In genomic region chr11:115475025-115475757, GRCm38 (mm10) we compare ENCODE assay signal across 8 mouse cellular contexts. TPM values are rescaled to one million over a fixed set of nuclear protein-coding genes. Genes with fewer than 3 reads are reported as not detected.
DNase-seq lines count a peak whose midpoint lies in the region; ATAC-seq and TF ChIP-seq lines count a peak whose summit lies in the region.

Armc7 (plus strand) TSS chr11:115475667.

- no peaks in the 10 kb centered on the region for H3K9me3 ChIP-seq in embryonic facial prominence, embryonic 15.5 days (replicated peaks)
- H3K9me3 ChIP-seq in heart, embryonic 10.5 days = no peaks in the 10 kb centered on the region
- H3K9me3 ChIP-seq in kidney, embryonic 15.5 days (replicated peaks) = no peaks in the 10 kb centered on the region

- peak; percentile 44; the same call in 1 of the 2 replicates for TF ChIP-seq POLR2A in bone marrow, adult 2 months (IDR thresholded peaks at IDR 0.05; ENCODE audit: borderline replicate concordance, control insufficient read depth, low read depth, low read length)

- ATAC-seq in embryonic facial prominence, embryonic 15.5 days (ENCODE audit: insufficient number of reproducible peaks, low FRiP score, low TSS enrichment, low read depth) = peak; percentile 96
- ATAC-seq in kidney, embryonic 15.5 days (replicated peaks; ENCODE audit: low FRiP score) = peak; percentile 97
- peak; percentile 80 for ATAC-seq in monocyte, adult 5-6 weeks (replicated peaks; ENCODE audit: insufficient number of reproducible peaks, low FRiP score, low TSS enrichment, poor library complexity, severe bottlenecking)

- H3K27me3 ChIP-seq in embryonic facial prominence, embryonic 15.5 days = no peaks in the 10 kb centered on the region
- H3K27me3 ChIP-seq in heart, embryonic 10.5 days (ENCODE audit: insufficient read depth, poor library complexity, severe bottlenecking) = no peaks in the 10 kb centered on the region
- H3K27me3 ChIP-seq in kidney, embryonic 15.5 days = no peaks in the 10 kb centered on the region

- H3K4me1 ChIP-seq in bone marrow, adult 2 months (ENCODE audit: control insufficient read depth, insufficient read depth, low read length) = peaks cover 7% of the 10 kb centered on the region
- peaks cover 35% of the 10 kb centered on the region for H3K4me1 ChIP-seq in embryonic facial prominence, embryonic 15.5 days
- H3K4me1 ChIP-seq in heart, embryonic 10.5 days = peaks cover 53% of the 10 kb centered on the region
- peaks cover 50% of the 10 kb centered on the region for H3K4me1 ChIP-seq in kidney, embryonic 15.5 days

- TF ChIP-seq CTCF in bone marrow, adult 2 months (IDR thresholded peaks at IDR 0.05; ENCODE audit: control insufficient read depth, insufficient read depth, low read length) = no peak

- H3K9ac ChIP-seq in embryonic facial prominence, embryonic 15.5 days = peak within 1 kb of the TSS; percentile 71
- H3K9ac ChIP-seq in kidney, embryonic 15.5 days = peak within 1 kb of the TSS; percentile 81

- H3K4me2 ChIP-seq in embryonic facial prominence, embryonic 15.5 days (replicated peaks) = peak within 1 kb of the TSS; percentile 90
- peak within 1 kb of the TSS; percentile 93 for H3K4me2 ChIP-seq in kidney, embryonic 15.5 days

- H3K4me3 ChIP-seq in bone marrow, adult 2 months (replicated peaks; ENCODE audit: control insufficient read depth, low read depth, low read length) = peak within 1 kb of the TSS; percentile 94
- peak within 1 kb of the TSS; percentile 84 for H3K4me3 ChIP-seq in embryonic facial prominence, embryonic 15.5 days (replicated peaks)
- H3K4me3 ChIP-seq in heart, embryonic 10.5 days = peak within 1 kb of the TSS; percentile 96
- peak within 1 kb of the TSS; percentile 92 for H3K4me3 ChIP-seq in kidney, embryonic 15.5 days (replicated peaks)

- peak; percentile 96 for DNase-seq in 416B (ENCODE audit: low read depth)
- DNase-seq in heart, embryonic 10.5 days (ENCODE audit: low spot score) = peak; percentile 97
- peak; percentile 95 for DNase-seq in liver
- peak; percentile 92 to 95 for DNase-seq in spleen, postnatal 4 days (ENCODE audit: low spot score in 2 of 2)

- peaks cover 5% of the 10 kb centered on the region; the same call in 1 of the 2 replicates for H3K36me3 ChIP-seq in embryonic facial prominence, embryonic 15.5 days
- 0 out of 2 replicates have a peak, but pooled peaks cover 6% of the 10 kb centered on the region for H3K36me3 ChIP-seq in heart, embryonic 10.5 days
- 0 out of 2 replicates have a peak, but pooled peaks cover 4% of the 10 kb centered on the region for H3K36me3 ChIP-seq in kidney, embryonic 15.5 days

- peak within 1 kb of the TSS; percentile 97 for H3K27ac ChIP-seq in bone marrow, adult 2 months (ENCODE audit: control insufficient read depth, insufficient read depth, low read depth, low read length, poor library complexity)
- peak within 1 kb of the TSS; percentile 83 for H3K27ac ChIP-seq in embryonic facial prominence, embryonic 15.5 days (replicated peaks)
- H3K27ac ChIP-seq in heart, embryonic 10.5 days = peak within 1 kb of the TSS; percentile 87
- peak within 1 kb of the TSS; percentile 81 for H3K27ac ChIP-seq in kidney, embryonic 15.5 days

- 2% methylated on average over 26 of the region's 26 CpGs for WGBS in bone marrow, adult 2 months
- WGBS in embryonic facial prominence, embryonic 15.5 days = 2% methylated on average over 26 of the region's 26 CpGs
- WGBS in heart, embryonic 10.5 days = 1% methylated on average over 26 of the region's 26 CpGs
- WGBS in kidney, embryonic 15.5 days = under 1% methylated on average over 26 of the region's 26 CpGs

RNA-seq across cellular contexts. Expression of gene Armc7, which starts in this region (rescaled TPM):
- polyA plus RNA-seq in bone marrow, adult 2 months (2011; ENCODE audit: insufficient read depth, insufficient read length, low replicate concordance, missing spikeins) = 4.4 and 18.7 TPM in 2 replicates
- 8.9 and 9.8 TPM in 2 replicates for polyA plus RNA-seq in embryonic facial prominence, embryonic 15.5 days (2015; fragmentation: Nextera tagmentation; extraction: Ambion mirVana)
- 5.4 and 7.6 TPM in 2 replicates for polyA plus RNA-seq in heart, embryonic 10.5 days (2016; fragmentation: Nextera tagmentation; extraction: Ambion mirVana)
- 8.6 and 9.1 TPM in 2 replicates for polyA plus RNA-seq in kidney, embryonic 15.5 days (2015; fragmentation: Nextera tagmentation; extraction: Ambion mirVana)
- total RNA-seq in monocyte, adult 5-6 weeks (2017) = 23.8 to 24.6 TPM (median 24.2 TPM) in 3 replicates

Comparison
In these comparisons a context has a peak if more than half of its experiments do, and no peak if none do; other contexts are left out.
1. Peak in every context shown above with its lines: DNase-seq, ATAC-seq, H3K4me3 ChIP-seq and H3K27ac ChIP-seq.